Mouse (Mus musculus): Measurements from ENCODE around the gene Car5a.
A peak's percentile ranks its signal among the peaks of the same experiment; 100 is the strongest.

Gene Car5a

GRCm38 (mm10) chr8:121954981-121955555 is 10.4 kb upstream of the Car5a start:
- no peak for DNase-seq (ENCODE audit: low spot score)

- no peak for DNase-seq (ENCODE audit: low spot score)
Measured at GRCm38 (mm10) chr8:121953821-121954545, 9.3 kb upstream of the Car5a start.

- DNase-seq (ENCODE audit: low spot score), result no peak
Measured at GRCm38 (mm10) chr8:121952800-121953199, 8.1 kb upstream of the Car5a start.

GRCm38 (mm10) chr8:121952122-121952521 is 7.4 kb upstream of the Car5a start:
- no peak for DNase-seq (ENCODE audit: low spot score)

GRCm38 (mm10) chr8:121951656-121952009 is 6.9 kb upstream of the Car5a start:
- DNase-seq (ENCODE audit: low spot score), result no peak

- peak; percentile 87 for DNase-seq (ENCODE audit: low spot score)
Measured at GRCm38 (mm10) chr8:121950749-121951655, 6.3 kb upstream of the Car5a start.

GRCm38 (mm10) chr8:121949941-121950748 is 5.4 kb upstream of the Car5a start:
- peak; percentile 100 for DNase-seq (ENCODE audit: low spot score)

GRCm38 (mm10) chr8:121949222-121949800 is 4.6 kb upstream of the Car5a start, which contains the start of gene Banp:
TSS of gene Banp (plus strand) at chr8:121949750.
- DNase-seq (ENCODE audit: low spot score), result no peak

- no peak for DNase-seq (ENCODE audit: low spot score)
Measured at GRCm38 (mm10) chr8:121948321-121949145, 3.8 kb upstream of the Car5a start.

- DNase-seq (ENCODE audit: low spot score), result peak; percentile 94
Measured at GRCm38 (mm10) chr8:121947753-121948141, 3.0 kb upstream of the Car5a start.

GRCm38 (mm10) chr8:121947047-121947752 is 2.5 kb upstream of the Car5a start:
- no peak for DNase-seq (ENCODE audit: low spot score)

- DNase-seq (ENCODE audit: low spot score), result no peak
Measured at GRCm38 (mm10) chr8:121946351-121946750, 1.6 kb upstream of the Car5a start.

- no peak for DNase-seq (ENCODE audit: low spot score)
Measured at GRCm38 (mm10) chr8:121943716-121944115, 988 bp downstream of the Car5a start.

GRCm38 (mm10) chr8:121943057-121943540 is 1.6 kb downstream of the Car5a start:
- no peak for DNase-seq (ENCODE audit: low spot score)

GRCm38 (mm10) chr8:121938732-121939131 is 6.0 kb downstream of the Car5a start:
- DNase-seq (ENCODE audit: low spot score), result no peak

- no peak for DNase-seq (ENCODE audit: low spot score)
Measured at GRCm38 (mm10) chr8:121936391-121936790, 8.3 kb downstream of the Car5a start.

GRCm38 (mm10) chr8:121935341-121936294 is 9.1 kb downstream of the Car5a start:
- peak; percentile 73 for DNase-seq (ENCODE audit: low spot score)

GRCm38 (mm10) chr8:121934923-121935322 is 9.8 kb downstream of the Car5a start:
- no peak for DNase-seq (ENCODE audit: low spot score)

- DNase-seq (ENCODE audit: low spot score), result no peak
Measured at GRCm38 (mm10) chr8:121934506-121934905, 10.2 kb downstream of the Car5a start.
